Mouse (Mus musculus): ENCODE data around the gene Stx18.

Stx18 gene

DNA sequence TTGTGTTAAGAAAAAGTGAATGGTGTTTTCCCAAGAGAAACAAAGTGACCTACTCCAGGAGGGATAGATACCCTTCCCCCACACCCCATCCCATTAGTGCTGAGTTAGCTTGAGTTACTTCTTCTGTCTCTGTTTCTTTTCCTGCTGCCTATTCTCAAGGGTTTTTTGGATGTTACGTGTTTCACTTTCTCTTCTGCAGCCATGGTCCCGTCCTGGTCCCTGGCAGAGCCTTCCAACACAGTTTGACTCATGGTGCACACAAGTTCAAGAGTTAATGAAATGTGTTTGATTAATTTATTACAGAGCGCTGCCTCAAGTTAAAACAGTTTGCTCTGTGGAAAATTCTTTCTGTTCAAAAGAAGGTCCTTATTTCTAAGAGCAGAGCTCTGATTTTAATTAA is 44.0 kb downstream of the Stx18 start:
- DNase-seq: no peak

DNA sequence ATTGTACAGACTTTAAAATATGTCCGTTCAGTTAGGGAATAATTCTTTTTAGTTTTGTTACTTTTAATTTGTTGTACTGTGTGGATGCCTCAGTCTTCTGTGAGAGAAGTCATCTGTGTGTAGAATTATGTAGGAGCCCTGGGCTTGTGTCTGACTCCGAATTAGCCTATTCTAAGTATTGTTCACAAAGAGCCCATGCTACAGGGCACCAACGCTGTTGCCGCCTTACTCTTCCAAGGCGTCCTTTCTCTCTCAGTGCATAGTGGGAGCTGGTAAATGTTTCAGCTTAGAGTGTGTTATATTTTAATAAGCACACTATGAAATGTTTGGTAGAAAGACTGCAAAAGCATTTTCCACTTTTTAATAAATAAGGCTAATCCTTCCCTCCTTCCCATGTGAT is 44.8 kb downstream of the Stx18 start:
- DNase-seq: no peak

DNA sequence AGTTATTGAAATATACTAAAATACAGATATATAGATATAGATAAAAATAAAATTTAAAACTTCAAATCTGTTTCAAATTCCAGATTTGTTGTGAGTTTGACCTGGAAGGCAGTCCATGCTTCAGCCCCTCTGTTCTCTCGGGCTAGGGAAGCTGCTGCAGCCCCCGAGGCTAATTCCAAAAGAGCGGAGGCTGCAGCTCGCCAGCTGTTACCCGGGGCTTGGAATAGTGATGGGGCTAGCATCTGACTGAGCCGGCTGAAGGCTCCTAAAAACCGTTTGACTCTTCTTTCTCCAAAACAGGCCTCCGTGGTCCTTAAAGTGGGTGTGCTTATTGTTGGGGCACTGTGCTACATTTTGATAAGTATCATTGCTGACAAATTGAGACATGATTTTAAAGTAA is 46.1 kb downstream of the Stx18 start:
- no peak for DNase-seq

DNA sequence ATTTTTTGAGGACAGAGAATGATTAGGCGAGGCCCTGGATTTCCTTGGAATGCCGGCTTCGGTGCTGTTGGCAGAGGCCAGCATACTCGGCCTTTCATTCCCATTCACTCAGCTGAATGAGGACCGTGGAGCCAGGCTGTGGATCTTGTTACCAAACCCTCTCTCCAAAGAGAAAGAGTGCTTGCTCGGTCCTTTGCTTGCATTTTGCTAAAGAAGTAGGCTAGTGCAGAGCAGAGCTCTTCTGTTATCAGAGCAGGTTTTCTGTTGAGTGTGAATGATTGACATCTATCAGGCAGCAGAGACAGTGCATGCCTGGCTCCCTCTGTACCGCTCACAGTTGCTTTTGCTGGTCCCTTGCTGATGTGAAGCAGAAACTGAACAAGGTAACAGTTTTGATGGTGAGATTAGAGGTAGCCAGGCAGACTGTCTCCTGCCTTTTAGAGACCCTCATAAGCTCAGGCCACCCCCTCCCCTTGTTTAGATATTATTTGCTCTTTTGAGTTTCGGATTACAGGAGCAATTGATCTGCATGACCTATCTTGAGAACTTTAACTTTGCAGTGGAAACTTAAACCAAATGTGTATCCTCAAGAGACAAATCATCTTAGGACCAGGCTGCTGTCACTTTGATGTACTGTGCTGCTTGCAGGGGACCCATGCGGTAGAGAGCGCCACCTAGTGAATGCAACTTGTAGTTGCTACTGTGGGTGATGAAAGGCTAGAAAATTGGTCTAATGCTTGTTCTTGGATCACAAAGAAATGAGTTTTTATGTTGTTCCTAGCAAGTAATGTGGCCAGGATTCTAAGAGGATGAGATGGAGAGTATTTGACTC is 47.2 kb downstream of the Stx18 start:
- peak; percentile 20 to 27 for DNase-seq

- no peak for DNase-seq
These were observed 51.6 kb downstream of the Stx18 start for GRCm38 (mm10) chr5:38090111-38090510.

DNA sequence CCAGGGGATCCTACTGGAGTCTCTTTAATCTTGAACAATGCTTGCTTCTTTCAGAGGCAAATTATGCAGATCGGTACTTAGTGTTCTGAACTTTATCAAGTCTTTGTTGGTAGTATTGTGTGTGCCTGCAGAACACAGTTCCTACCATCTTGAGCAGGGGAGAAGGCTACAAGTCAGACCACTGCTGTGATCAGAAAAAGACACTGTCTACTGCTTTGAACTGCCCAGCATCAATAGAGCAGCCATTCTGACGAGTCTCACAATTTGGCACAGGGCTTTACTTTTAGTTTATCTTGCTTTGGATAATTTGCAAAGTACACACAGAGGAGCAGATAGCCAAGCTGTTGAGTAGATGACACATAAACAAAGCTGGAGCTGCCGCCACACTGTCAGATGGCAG is 52.0 kb downstream of the Stx18 start:
- no peak for DNase-seq

DNA sequence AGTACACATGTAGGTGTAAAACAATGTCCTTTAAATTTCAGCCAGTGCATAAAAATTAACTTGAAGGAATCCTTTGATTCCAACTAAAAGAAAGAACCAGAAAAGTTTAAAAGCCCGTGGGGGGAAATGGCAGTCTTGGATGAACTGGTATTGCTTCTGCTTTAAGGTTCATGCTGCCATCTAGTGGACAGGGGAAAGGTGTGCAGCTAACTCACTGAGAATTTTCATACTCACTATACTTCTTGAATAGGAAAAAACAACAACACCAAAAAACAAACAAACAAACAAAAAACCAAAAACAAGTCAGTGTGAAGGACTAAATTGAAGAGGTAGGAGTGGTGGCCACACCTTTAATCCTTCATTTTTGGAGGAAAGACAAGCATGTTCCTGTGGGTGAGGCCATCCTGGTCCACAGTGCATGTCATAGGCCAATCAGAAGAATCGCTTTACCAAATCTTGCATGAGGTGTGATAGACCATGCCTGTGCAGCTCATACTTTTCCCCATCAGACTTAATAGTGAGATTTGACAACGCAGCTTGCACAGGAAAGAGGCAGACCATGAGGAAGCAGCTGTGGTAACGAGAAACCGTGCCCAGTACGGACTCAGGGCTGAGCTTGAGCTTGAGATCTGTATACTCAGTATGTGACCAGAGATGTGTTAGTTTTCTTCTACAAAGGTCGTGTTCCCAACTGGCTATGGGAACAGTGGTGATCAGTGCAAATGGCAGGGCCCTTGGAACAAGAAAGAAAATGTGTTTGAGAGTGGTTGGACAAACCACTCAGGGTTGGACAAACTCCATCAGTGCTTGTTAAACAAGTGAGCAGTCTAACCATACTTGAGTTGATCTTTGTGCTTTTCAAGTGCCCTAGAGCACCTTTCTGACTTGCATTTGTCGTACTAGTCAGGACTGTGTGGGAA is 52.8 kb downstream of the Stx18 start:
- DNase-seq: peak; percentile 40 to 67

DNA sequence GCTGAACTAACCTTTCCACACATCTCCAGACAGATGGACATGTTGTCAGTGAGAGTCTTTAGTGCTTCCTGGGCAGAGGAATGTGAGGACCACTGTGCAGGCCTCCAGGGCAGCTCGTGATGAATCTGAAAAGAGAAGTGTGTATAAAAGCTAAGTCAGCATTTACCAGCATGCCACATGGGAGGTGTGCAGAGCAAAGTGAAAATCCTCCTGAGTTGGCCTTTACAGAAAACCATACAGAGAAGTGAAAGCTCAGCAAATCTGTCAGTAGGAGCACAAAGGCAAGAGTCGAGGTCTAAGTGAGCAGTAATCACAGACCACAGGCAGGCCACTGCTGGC is 53.4 kb downstream of the Stx18 start:
- DNase-seq: no peak

DNA sequence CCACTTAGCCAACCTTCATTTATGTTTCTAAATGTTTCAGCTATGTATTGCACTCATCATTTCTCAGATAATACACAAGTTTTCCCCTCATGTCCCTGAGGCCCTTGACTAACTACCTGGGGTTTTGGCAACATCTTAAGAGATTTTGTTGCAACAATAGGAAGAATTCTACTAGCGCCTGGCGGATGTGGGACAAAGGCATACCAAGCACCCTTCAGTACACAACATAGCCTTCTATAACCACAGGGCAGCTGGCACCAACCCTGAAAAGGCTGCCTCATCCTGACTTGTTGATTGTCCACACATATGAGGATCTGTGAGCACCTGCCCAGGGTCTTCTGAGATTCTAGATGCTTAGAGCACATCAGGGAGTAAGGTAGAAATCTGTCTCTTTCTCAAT is 55.8 kb downstream of the Stx18 start:
- no peak for DNase-seq

- no peak for DNase-seq
These were observed 59.1 kb downstream of the Stx18 start for GRCm38 (mm10) chr5:38097501-38098093.

DNA sequence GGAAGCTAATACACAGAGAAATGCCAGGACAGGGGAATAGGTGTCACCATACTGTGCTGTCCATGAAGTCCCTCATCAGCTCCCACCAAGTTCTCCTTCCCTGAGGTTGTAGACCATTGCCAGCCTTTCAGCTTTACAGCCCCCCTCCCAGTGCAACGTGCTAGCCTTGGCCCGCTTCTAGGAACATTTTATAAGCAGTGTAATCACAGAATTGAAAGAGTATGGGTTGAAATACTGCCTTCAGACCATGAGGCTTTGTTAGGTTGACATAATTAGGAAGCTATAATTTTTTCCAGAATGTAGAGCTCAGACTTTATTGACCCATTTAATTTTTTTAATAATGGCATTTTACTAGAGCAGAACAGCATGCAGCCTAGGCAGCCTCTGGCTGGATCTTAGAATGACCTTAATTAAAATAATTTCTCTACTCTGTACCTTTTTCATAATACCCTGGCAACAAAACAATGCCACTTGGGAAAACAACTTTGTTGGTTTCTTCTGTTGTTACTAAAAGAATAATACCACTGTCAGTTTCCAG is 60.7 kb downstream of the Stx18 start:
- no peak for DNase-seq

- no peak for DNase-seq
These were observed 64.4 kb downstream of the Stx18 start for GRCm38 (mm10) chr5:38102945-38103344.

- DNase-seq: no peak
These were observed 67.6 kb downstream of the Stx18 start for GRCm38 (mm10) chr5:38106080-38106697.

DNA sequence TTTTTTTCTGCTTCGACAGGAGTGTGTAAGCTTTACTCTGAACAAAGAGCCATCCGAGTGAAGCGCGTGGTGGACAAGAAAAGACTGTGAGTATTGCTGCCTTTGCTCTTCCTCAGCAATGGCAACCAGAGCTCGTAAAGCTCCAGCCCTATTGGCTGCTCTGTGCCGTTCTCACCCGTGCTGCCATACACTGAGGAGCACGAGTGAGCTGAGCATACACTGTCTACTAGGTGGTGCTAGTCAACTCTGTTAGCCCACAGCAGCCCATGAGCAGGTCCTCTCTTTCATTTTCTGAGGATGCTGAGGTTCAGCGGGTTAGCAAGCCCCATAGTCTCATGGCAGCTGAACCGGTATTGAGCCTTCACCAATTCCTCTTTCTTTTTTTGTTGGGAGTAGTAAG is 68.3 kb downstream of the Stx18 start:
- no peak for DNase-seq

GRCm38 (mm10) chr5:38114526-38114925 is 76.0 kb downstream of the Stx18 start:
- DNase-seq: no peak

DNA sequence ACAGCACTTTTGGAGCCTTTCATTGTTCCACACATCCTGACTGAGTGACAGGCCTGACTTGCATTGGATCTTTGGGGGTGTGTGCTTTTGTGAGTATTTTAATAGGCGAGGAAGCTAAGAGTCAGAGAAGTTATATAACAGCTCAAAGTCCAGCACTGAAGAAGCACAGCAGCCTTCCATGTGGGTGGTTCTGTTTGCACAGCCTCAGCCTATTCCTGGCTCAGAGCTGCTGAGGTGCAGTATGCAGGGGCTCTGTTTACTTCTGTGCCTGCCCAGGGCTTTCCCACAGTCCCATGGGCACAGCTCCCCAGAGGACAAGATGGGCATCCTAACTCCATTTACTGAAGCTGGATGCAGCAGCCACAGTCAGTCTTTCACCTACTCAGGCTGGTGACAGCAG is 78.5 kb downstream of the Stx18 start:
- DNase-seq: no peak

- DNase-seq: no peak
These were observed 80.7 kb downstream of the Stx18 start for GRCm38 (mm10) chr5:38119268-38119667.

GRCm38 (mm10) chr5:38121699-38122098 is 83.2 kb downstream of the Stx18 start:
- DNase-seq: no peak

DNA sequence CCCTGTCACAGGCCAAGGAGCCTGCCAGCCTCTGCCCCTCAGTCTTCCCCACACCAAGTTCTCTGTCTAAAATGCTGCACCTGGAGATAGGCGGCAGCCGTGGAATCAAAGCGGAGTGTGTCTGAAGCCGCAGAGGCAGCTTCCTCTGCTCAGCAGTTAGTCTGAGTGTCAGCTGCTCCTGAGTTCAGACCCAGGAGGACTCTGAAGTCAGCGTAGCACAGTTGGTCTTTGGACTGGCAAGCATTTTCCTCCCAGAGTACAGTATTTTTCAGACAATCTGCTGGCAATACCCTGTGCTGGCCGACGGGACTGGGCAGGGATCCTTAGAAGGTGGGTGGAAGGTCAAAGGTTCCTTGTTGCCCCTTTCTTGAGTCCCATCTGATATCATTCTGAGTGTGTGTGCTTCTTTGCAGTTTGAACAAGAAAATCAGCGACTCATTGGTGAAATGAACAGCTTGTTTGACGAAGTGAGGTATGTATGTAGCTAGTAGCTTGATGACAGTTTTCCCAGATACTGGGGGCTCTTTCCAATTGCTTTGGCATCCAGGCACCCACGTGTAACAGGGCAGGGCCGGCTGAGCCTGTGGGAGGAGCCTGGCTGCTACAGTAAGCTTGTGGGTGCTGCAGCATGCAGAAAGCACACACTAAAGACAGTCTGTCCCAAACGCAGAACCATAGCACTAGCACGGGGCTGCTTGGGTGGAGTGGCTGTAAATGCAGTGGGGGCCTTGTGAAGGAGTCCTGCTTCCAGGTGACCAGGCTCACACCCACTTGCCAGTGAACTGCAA is 88.2 kb downstream of the Stx18 start:
- DNase-seq: no peak

DNA sequence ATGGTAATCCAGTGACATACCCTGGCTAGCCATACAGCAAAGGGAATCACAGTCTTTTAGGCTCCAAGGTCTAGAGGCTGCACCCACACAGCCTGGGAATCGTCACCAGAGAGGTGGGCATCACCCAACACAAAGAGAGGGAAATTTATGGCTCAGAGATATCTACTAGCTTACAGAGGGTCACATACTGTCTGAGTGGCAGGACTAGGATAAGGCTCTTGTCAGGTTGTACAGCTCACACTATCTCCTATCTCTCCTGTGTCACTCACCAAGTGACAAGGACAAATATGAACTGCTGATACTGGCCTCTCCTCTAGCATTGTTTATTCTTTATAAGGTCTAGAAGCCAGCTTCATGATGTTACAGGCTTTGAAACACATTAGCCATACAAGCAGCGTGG is 90.8 kb downstream of the Stx18 start:
- DNase-seq: no peak

DNA sequence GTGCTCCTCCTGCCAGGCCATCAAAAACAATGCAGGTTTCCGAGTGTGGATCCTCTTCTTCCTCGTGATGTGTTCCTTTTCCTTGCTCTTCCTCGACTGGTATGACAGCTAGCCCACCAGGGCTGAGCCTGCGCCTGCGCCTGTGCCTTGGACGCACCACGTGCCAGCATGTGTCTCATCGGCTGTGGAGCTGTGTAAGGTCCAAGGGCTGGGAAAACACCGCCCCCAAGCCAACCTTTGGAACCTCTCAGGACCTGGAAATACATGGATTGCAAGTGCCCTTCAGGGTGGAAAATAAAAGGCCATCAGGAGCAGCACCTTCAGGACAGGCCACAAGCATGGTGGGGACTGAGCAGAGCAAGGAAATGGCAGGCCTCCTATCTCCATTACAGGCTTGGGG is 97.7 kb downstream of the Stx18 start:
- DNase-seq: no peak

- DNase-seq: no peak
These were observed 98.6 kb downstream of the Stx18 start for GRCm38 (mm10) chr5:38137163-38137562.

Data from lung, adult 18-20 months (tissue).